Mouse (Mus musculus): ENCODE data around the gene Slc38a1. TPM values are rescaled to one million over a fixed set of nuclear protein-coding genes. Genes with fewer than 3 reads are reported as not detected.

Gene Slc38a1
- polyA plus RNA-seq, 1 experiment from 2014 or later = 71.6 TPM

DNA sequence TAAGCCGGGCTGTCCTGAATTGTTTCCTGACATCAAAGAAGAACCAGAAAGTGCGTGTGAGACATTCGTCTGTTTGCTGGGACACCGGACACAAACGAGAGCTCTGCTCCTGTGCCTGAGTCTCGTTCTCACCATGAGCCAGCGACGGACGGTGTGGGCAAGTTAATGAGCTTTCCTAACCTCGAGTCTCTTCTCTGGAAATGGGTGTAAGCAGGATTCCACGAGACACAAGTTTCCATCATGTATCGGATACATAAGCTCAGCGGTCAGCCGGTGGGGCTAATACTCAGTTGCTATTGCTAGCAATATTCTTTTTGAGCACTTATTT is 15.5 kb upstream of the Slc38a1 start:
- H3K27ac ChIP-seq (ENCODE audit: low read depth) = no peak overlapping the region
- 0 out of 2 replicates have a peak, but pooled peaks have one; percentile 4 for ATAC-seq (ENCODE audit: insufficient read depth)
- H3K4me1 ChIP-seq (ENCODE audit: insufficient read depth) = no peaks in the 10 kb centered on the region
- TF ChIP-seq CTCF (IDR thresholded peaks at IDR 0.05; ENCODE audit: low read depth) = no peak
- H3K36me3 ChIP-seq (ENCODE audit: insufficient read depth) = no peaks in the 10 kb centered on the region
- WGBS = 44% methylated on average over 14 of the region's 14 CpGs
- no peak overlapping the region for H3K9ac ChIP-seq
- H3K4me2 ChIP-seq = 0 out of 2 replicates have a peak overlapping the region, but pooled peaks have one; percentile 5
- H3K4me3 ChIP-seq (ENCODE audit: low read depth, low read length) = no peak overlapping the region
- DNase-seq = no peak
- no peaks in the 10 kb centered on the region for H3K27me3 ChIP-seq (ENCODE audit: insufficient read depth, low read length)
- no peaks in the 10 kb centered on the region for H3K9me3 ChIP-seq (ENCODE audit: low read depth, low read length)

DNA sequence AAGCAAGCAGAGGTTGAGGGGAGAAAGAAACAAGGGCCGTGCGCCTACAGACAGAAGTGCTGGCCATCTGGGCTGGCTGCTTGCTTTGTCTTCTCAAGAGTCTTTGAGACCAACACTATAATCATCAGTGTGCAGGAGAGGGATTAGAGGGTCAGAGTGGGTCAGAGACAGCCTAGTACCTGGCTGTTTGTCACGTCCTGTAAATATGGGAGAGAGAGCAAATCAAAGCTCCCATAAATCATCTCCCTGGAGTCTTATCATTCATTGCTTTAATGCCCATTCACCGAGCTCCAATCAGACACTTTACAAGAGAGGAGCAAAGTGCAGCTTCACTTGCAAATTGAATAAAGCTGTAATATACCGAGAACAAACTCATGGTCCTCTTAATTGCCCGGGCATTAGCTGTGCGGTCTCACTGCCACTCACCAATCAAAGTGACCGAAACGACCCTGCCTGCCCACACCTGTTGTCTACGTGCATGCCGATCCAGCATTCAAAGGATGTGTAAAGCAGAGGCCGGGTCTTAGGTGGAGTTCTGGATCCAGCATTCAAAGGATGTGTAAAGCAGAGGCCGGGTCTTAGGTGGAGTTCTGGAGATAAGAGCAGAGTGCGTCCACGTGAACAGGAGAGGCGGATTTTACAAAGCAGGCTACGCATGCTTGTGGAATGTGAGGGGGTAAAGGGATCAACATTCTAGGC is 15.0 kb upstream of the Slc38a1 start:
- Histone ChIP-seq H3K4me1 (ENCODE audit: insufficient read depth) (no peaks in the 10 kb centered on the region), H3K9ac (no peak overlapping the region), H3K27me3 (ENCODE audit: insufficient read depth, low read length) (no peaks in the 10 kb centered on the region), H3K4me2 (0 out of 2 replicates have a peak overlapping the region, but pooled peaks have one; percentile 5), H3K4me3 (ENCODE audit: low read depth, low read length) (no peak overlapping the region), H3K27ac (ENCODE audit: low read depth) (no peak overlapping the region), H3K36me3 (ENCODE audit: insufficient read depth) (no peaks in the 10 kb centered on the region), H3K9me3 (ENCODE audit: low read depth, low read length) (no peaks in the 10 kb centered on the region)
- DNase-seq (peak; percentile 52), ATAC-seq (ENCODE audit: insufficient read depth) (peak; percentile 38; the same call in 1 of the 2 replicates)
- no peak for TF ChIP-seq CTCF (IDR thresholded peaks at IDR 0.05; ENCODE audit: low read depth)
- WGBS = 46% methylated on average over 17 of the region's 17 CpGs

DNA sequence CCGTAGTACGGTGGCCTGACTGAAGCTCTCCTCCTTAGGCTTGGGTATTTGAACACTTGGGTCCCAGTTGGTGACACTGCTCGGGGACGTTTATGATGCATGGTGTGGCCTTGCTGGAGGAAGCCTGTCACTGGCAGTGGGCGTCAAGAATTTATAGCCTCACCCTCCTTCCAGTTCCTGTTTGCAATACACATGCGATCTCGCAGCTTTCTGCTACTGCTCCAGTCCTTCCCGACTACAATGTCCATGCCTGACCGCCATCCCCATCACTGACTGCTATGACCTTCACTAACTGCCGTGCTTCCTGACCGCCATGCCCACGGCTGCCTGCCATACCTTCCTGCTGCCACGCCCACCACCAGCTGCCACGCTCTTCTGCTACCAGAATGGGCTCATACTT is 12.8 kb upstream of the Slc38a1 start:
- Histone ChIP-seq H3K27me3 (ENCODE audit: insufficient read depth, low read length) (no peaks in the 10 kb centered on the region), H3K27ac (ENCODE audit: low read depth) (peak overlapping the region; percentile 37; the same call in 1 of the 2 replicates), H3K4me3 (ENCODE audit: low read depth, low read length) (no peak overlapping the region), H3K9ac (no peak overlapping the region), H3K4me2 (no peak overlapping the region), H3K9me3 (ENCODE audit: low read depth, low read length) (no peaks in the 10 kb centered on the region), H3K36me3 (ENCODE audit: insufficient read depth) (no peaks in the 10 kb centered on the region), H3K4me1 (ENCODE audit: insufficient read depth) (no peaks in the 10 kb centered on the region)
- WGBS = 73% methylated on average over 14 of the region's 14 CpGs
- no peak for ATAC-seq (ENCODE audit: insufficient read depth)
- no peak for TF ChIP-seq CTCF (IDR thresholded peaks at IDR 0.05; ENCODE audit: low read depth)
- no peak for DNase-seq

DNA sequence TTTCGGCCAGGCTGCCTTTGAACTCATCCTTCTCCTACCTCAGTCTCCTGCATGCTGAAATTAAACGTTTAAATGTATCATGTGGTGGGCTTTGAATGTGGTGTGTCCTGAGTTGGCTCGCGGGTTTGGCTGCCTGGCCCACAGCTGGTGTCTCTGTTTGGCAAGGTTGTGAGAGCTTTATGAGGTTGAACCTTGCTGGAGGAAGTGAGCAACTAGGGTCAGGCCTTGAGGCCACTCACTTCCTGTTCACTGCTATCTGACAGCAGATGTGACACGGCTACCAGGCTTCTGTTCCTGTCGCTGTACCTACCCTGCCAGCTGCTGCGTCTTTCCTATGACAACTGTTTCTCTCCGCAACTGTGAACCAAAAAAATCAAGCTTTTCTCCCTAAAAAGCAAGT is 12.0 kb upstream of the Slc38a1 start:
- TF ChIP-seq CTCF (IDR thresholded peaks at IDR 0.05; ENCODE audit: low read depth) = no peak
- no peak for ATAC-seq (ENCODE audit: insufficient read depth)
- Histone ChIP-seq H3K27ac (ENCODE audit: low read depth) (no peak overlapping the region), H3K4me3 (ENCODE audit: low read depth, low read length) (no peak overlapping the region), H3K4me2 (no peak overlapping the region), H3K4me1 (ENCODE audit: insufficient read depth) (no peaks in the 10 kb centered on the region), H3K27me3 (ENCODE audit: insufficient read depth, low read length) (no peaks in the 10 kb centered on the region), H3K36me3 (ENCODE audit: insufficient read depth) (no peaks in the 10 kb centered on the region), H3K9ac (no peak overlapping the region), H3K9me3 (ENCODE audit: low read depth, low read length) (no peaks in the 10 kb centered on the region)
- 51% methylated on average over 8 of the region's 8 CpGs for WGBS
- peak; percentile 32 for DNase-seq

DNA sequence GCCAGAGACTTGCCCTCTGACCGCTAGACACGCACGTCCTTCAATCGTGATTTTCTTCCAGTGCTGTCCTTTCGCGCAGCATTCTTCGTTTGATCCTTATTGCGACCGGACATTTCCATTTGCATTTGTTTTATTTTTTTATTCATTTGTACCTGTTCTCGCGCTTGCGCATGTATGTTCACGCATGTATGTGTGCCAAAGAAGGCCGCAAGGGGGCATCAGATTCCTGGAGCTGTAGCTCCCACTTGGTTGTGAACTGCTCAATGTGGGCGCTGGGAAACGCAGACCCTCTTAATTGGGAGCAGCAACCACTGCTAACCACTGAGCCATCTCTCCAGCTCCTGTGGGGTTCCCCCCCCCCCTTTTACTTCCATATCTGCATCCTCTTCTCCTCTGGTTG is 10.3 kb upstream of the Slc38a1 start:
- Histone ChIP-seq H3K4me2 (no peak overlapping the region), H3K9ac (no peak overlapping the region), H3K27ac (ENCODE audit: low read depth) (no peak overlapping the region), H3K4me3 (ENCODE audit: low read depth, low read length) (no peak overlapping the region), H3K4me1 (ENCODE audit: insufficient read depth) (no peaks in the 10 kb centered on the region), H3K9me3 (ENCODE audit: low read depth, low read length) (no peaks in the 10 kb centered on the region), H3K27me3 (ENCODE audit: insufficient read depth, low read length) (no peaks in the 10 kb centered on the region), H3K36me3 (ENCODE audit: insufficient read depth) (no peaks in the 10 kb centered on the region)
- TF ChIP-seq CTCF (IDR thresholded peaks at IDR 0.05; ENCODE audit: low read depth) = no peak
- DNase-seq (no peak), ATAC-seq (ENCODE audit: insufficient read depth) (no peak)
- 94% methylated on average over 16 of the region's 16 CpGs for WGBS

DNA sequence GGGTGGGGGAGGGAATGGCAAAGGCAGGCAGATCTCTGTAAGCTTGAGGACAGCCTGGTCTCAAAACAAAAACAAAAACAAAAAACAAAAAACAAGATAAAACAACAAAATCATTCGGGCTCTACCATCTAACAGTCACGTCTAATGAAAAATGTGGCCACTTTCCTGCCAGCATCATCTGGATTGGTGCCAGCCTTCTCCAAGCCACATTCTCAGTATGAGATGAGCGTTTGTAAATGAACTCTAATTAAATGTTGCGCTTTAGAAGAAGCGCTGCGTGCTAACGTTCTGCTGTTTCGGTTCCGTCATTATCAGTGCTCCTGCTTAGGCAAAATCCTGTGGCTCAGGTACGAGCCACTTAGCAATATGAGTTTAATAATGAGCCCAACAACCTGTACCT is 9.8 kb upstream of the Slc38a1 start:
- Histone ChIP-seq H3K9ac (no peak overlapping the region), H3K4me1 (ENCODE audit: insufficient read depth) (no peaks in the 10 kb centered on the region), H3K4me3 (ENCODE audit: low read depth, low read length) (no peak overlapping the region), H3K9me3 (ENCODE audit: low read depth, low read length) (no peaks in the 10 kb centered on the region), H3K27me3 (ENCODE audit: insufficient read depth, low read length) (no peaks in the 10 kb centered on the region), H3K36me3 (ENCODE audit: insufficient read depth) (no peaks in the 10 kb centered on the region), H3K4me2 (no peak overlapping the region), H3K27ac (ENCODE audit: low read depth) (no peak overlapping the region)
- no peak for ATAC-seq (ENCODE audit: insufficient read depth)
- 70% methylated on average over 10 of the region's 10 CpGs for WGBS
- TF ChIP-seq CTCF (IDR thresholded peaks at IDR 0.05; ENCODE audit: low read depth) = no peak
- DNase-seq = peak; percentile 64

DNA sequence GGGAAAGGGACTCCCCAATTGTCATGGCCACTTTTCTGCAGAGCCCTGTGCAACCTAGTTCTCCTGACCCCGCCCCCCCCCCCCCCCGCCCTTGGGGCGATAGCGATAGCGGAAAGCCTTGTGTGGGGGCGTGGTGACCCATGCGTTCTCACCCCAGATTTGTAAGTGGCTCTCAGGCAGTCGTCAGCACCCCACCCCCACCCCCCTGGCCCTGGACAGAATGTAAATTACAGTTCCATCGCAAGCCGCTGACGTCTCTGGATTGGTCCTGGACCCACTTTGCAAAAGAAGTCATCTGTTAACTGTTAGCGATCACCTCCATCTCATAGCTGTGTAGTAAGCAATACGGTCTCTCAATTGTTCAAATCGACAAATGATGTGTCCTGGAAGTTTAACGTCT is 4.7 kb upstream of the Slc38a1 start:
- DNase-seq (no peak), ATAC-seq (ENCODE audit: insufficient read depth) (no peak)
- TF ChIP-seq CTCF (IDR thresholded peaks at IDR 0.05; ENCODE audit: low read depth) = no peak
- H3K4me3 ChIP-seq (ENCODE audit: low read depth, low read length) = no peak overlapping the region
- H3K9me3 ChIP-seq (ENCODE audit: low read depth, low read length) = no peaks in the 10 kb centered on the region
- WGBS = 33% methylated on average over 12 of the region's 15 CpGs
- H3K36me3 ChIP-seq (ENCODE audit: insufficient read depth) = no peaks in the 10 kb centered on the region
- no peak overlapping the region for H3K27ac ChIP-seq (ENCODE audit: low read depth)
- no peaks in the 10 kb centered on the region for H3K27me3 ChIP-seq (ENCODE audit: insufficient read depth, low read length)
- H3K9ac ChIP-seq = no peak overlapping the region
- H3K4me1 ChIP-seq (ENCODE audit: insufficient read depth) = peaks cover 4% of the 10 kb centered on the region; the same call in 1 of the 2 replicates
- H3K4me2 ChIP-seq = no peak overlapping the region
